Mouse (Mus musculus) limb, embryonic 13.5 days (tissue): ENCODE results near the gene Krtap6-2. TPM values are rescaled to one million over a fixed set of nuclear protein-coding genes. Genes with fewer than 3 reads are reported as not detected.

Experiments
- ATAC-seq: fragments of 200-750 bp; cut with Nextera tagmentation; 2 replicates; pipeline ENCODE4 v1.8.0; 2017; ENCODE audit warnings: low read depth, moderate number of reproducible peaks, moderate TSS enrichment; ENCODE audit not compliant: low FRiP score
- H3K27ac ChIP-seq: fragments of 300-500 bp; sonication (generic); 2 replicates; pipeline ENCODE4 v1.5.1; 2015; ENCODE audit warnings: inconsistent platforms, mild to moderate bottlenecking, moderate library complexity
- H3K27me3 ChIP-seq: fragments of 300-500 bp; sonication (generic); 2 replicates; pipeline ENCODE4 v1.6.1; 2015; ENCODE audit warnings: mild to moderate bottlenecking, inconsistent platforms
- H3K36me3 ChIP-seq: fragments of 300-500 bp; sonication (generic); 2 replicates; pipeline ENCODE4 v1.6.1; 2015; ENCODE audit warnings: inconsistent platforms, mild to moderate bottlenecking, moderate library complexity
- H3K4me1 ChIP-seq: fragments of 300-500 bp; sonication (generic); 2 replicates; pipeline ENCODE4 v1.6.1; 2015; ENCODE audit warnings: inconsistent platforms
- H3K4me2 ChIP-seq: fragments of 300-500 bp; sonication (generic); replicated peaks from 2 replicates; pipeline ENCODE4 v1.6.1; 2015; ENCODE audit warnings: inconsistent platforms, mild to moderate bottlenecking, moderate library complexity
- H3K4me3 ChIP-seq: fragments of 300-500 bp; sonication (generic); 2 replicates; pipeline ENCODE4 v1.5.1; 2015; ENCODE audit warnings: moderate library complexity, mild to moderate bottlenecking, inconsistent platforms
- H3K9ac ChIP-seq: fragments of 300-500 bp; sonication (generic); 2 replicates; pipeline ENCODE4 v1.6.1; 2015; ENCODE audit warnings: mild to moderate bottlenecking, inconsistent platforms
- H3K9me3 ChIP-seq: fragments of 300-500 bp; sonication (generic); 2 replicates; pipeline ENCODE4 v1.6.1; 2016; ENCODE audit warnings: inconsistent platforms
- WGBS: fragments of 180-500 bp; shearing (Covaris S2); methylation state at CpG from one replicate; pipeline ENCODE4 v1.1.7; 2015; 5-methylcytosine and 5-hydroxymethylcytosine counted together
- polyA plus RNA-seq: library from polyadenylated mRNA; unstranded; fragments of >200 nt; fragmentation: Nextera tagmentation; extraction: Ambion mirVana; gene quantifications from 2 replicates; pipeline ENCODE4 v1.2.1, GENCODE M21; 2015

Gene Krtap6-2
- not detected in 2 replicates for polyA plus RNA-seq

- Histone ChIP-seq H3K9ac (no peak within 1 kb of the TSS), H3K36me3 (no peaks in the 10 kb centered on the region), H3K4me3 (no peak within 1 kb of the TSS), H3K27ac (no peak within 1 kb of the TSS), H3K27me3 (no peaks in the 10 kb centered on the region), H3K9me3 (no peaks in the 10 kb centered on the region), H3K4me1 (no peaks in the 10 kb centered on the region), H3K4me2 (no peak within 1 kb of the TSS)
- no peak for ATAC-seq
- 94% methylated on average over 3 of the region's 3 CpGs for WGBS
These were observed at the start of gene Krtap6-2 for GRCm38 (mm10) chr16:89420011-89420410. TSS of gene Krtap6-2 (minus strand) at chr16:89420111.

- H3K27me3 ChIP-seq, result no peaks in the 10 kb centered on the region
- no peak overlapping the region for H3K27ac ChIP-seq
- WGBS, result 90% methylated on average over 5 of the region's 5 CpGs
- no peak for ATAC-seq
- H3K4me1 ChIP-seq, result peaks cover 3% of the 10 kb centered on the region; the same call in 1 of the 2 replicates
- no peak overlapping the region for H3K4me2 ChIP-seq
- H3K36me3 ChIP-seq, result no peaks in the 10 kb centered on the region
- no peak overlapping the region for H3K4me3 ChIP-seq
- H3K9ac ChIP-seq, result no peak overlapping the region
- H3K9me3 ChIP-seq, result no peaks in the 10 kb centered on the region
These were observed 41.3 kb upstream of the Krtap6-2 start for GRCm38 (mm10) chr16:89461189-89461588.

GRCm38 (mm10) chr16:89429586-89429985, 9.7 kb upstream of the Krtap6-2 start:
- Histone ChIP-seq H3K4me1 (no peaks in the 10 kb centered on the region), H3K9me3 (peaks cover 6% of the 10 kb centered on the region), H3K27ac (no peak overlapping the region), H3K36me3 (no peaks in the 10 kb centered on the region), H3K4me2 (no peak overlapping the region), H3K4me3 (no peak overlapping the region), H3K9ac (no peak overlapping the region), H3K27me3 (no peaks in the 10 kb centered on the region)
- WGBS, result 81% methylated on average over 2 of the region's 2 CpGs
- ATAC-seq, result no peak

GRCm38 (mm10) chr16:89425310-89425709, 5.4 kb upstream of the Krtap6-2 start:
- H3K4me3 ChIP-seq, result no peak overlapping the region
- no peaks in the 10 kb centered on the region for H3K4me1 ChIP-seq
- H3K9me3 ChIP-seq, result peaks cover 6% of the 10 kb centered on the region
- no peaks in the 10 kb centered on the region for H3K27me3 ChIP-seq
- 88% methylated on average over 5 of the region's 5 CpGs for WGBS
- H3K9ac ChIP-seq, result no peak overlapping the region
- no peak overlapping the region for H3K27ac ChIP-seq
- H3K4me2 ChIP-seq, result no peak overlapping the region
- no peak for ATAC-seq
- H3K36me3 ChIP-seq, result no peaks in the 10 kb centered on the region

- Histone ChIP-seq H3K4me2 (no peak overlapping the region), H3K4me3 (no peak overlapping the region), H3K9me3 (no peaks in the 10 kb centered on the region), H3K36me3 (no peaks in the 10 kb centered on the region), H3K27ac (no peak overlapping the region), H3K9ac (no peak overlapping the region), H3K27me3 (no peaks in the 10 kb centered on the region), H3K4me1 (no peaks in the 10 kb centered on the region)
- no peak for ATAC-seq
- WGBS, result 86% methylated on average over 3 of the region's 3 CpGs
These were observed 3.6 kb downstream of the Krtap6-2 start for GRCm38 (mm10) chr16:89416311-89416710.

- no peaks in the 10 kb centered on the region for H3K9me3 ChIP-seq
- ATAC-seq, result no peak
- no peak overlapping the region for H3K4me3 ChIP-seq
- WGBS, result 88% methylated on average over 5 of the region's 5 CpGs
- no peak overlapping the region for H3K9ac ChIP-seq
- no peaks in the 10 kb centered on the region for H3K4me1 ChIP-seq
- no peaks in the 10 kb centered on the region for H3K27me3 ChIP-seq
- H3K36me3 ChIP-seq, result no peaks in the 10 kb centered on the region
- H3K4me2 ChIP-seq, result no peak overlapping the region
- no peak overlapping the region for H3K27ac ChIP-seq
These were observed 9.4 kb downstream of the Krtap6-2 start for GRCm38 (mm10) chr16:89410345-89411068.

GRCm38 (mm10) chr16:89403768-89404167, 16.1 kb downstream of the Krtap6-2 start, which contains the start of gene Krtap21-1:
TSS of gene Krtap21-1 (minus strand) at chr16:89403868.
- ATAC-seq, result no peak
- Histone ChIP-seq H3K27ac (no peak within 1 kb of the TSS), H3K27me3 (no peaks in the 10 kb centered on the region), H3K9ac (no peak within 1 kb of the TSS), H3K4me2 (no peak within 1 kb of the TSS), H3K9me3 (no peaks in the 10 kb centered on the region), H3K4me1 (no peaks in the 10 kb centered on the region), H3K4me3 (no peak within 1 kb of the TSS), H3K36me3 (no peaks in the 10 kb centered on the region)
- 77% methylated on average over 2 of the region's 2 CpGs for WGBS

- ATAC-seq, result no peak
- 82% methylated on average over 2 of the region's 2 CpGs for WGBS
- Histone ChIP-seq H3K27me3 (no peaks in the 10 kb centered on the region), H3K4me3 (no peak overlapping the region), H3K4me2 (no peak overlapping the region), H3K9ac (no peak overlapping the region), H3K36me3 (no peaks in the 10 kb centered on the region), H3K4me1 (no peaks in the 10 kb centered on the region), H3K9me3 (no peaks in the 10 kb centered on the region; the same call in 1 of the 2 replicates), H3K27ac (no peak overlapping the region)
These were observed 47.0 kb downstream of the Krtap6-2 start for GRCm38 (mm10) chr16:89372734-89373461.

Other genes starting within 250 kb of the Krtap6-2 start
- gene 1110057P08Rik, start 245.4 kb downstream of the Krtap6-2 start, polyA plus RNA-seq, result not detected in 2 replicates
- not detected in 2 replicates for gene Krtap20-2, start 214.2 kb downstream of the Krtap6-2 start, polyA plus RNA-seq
- gene Krtap21-1, start 16.2 kb downstream of the Krtap6-2 start, polyA plus RNA-seq, result not detected in 2 replicates
- gene Krtap8-1, start 67.8 kb upstream of the Krtap6-2 start, polyA plus RNA-seq, result not detected in 2 replicates
- not detected in 2 replicates for gene Krtap7-1, start 88.2 kb upstream of the Krtap6-2 start, polyA plus RNA-seq
- not detected in 2 replicates for gene Krtap11-1, start 151.1 kb upstream of the Krtap6-2 start, polyA plus RNA-seq